Comparison of ENCODE assay signal across 8 mouse cellular contexts in the genomic region with DNA sequence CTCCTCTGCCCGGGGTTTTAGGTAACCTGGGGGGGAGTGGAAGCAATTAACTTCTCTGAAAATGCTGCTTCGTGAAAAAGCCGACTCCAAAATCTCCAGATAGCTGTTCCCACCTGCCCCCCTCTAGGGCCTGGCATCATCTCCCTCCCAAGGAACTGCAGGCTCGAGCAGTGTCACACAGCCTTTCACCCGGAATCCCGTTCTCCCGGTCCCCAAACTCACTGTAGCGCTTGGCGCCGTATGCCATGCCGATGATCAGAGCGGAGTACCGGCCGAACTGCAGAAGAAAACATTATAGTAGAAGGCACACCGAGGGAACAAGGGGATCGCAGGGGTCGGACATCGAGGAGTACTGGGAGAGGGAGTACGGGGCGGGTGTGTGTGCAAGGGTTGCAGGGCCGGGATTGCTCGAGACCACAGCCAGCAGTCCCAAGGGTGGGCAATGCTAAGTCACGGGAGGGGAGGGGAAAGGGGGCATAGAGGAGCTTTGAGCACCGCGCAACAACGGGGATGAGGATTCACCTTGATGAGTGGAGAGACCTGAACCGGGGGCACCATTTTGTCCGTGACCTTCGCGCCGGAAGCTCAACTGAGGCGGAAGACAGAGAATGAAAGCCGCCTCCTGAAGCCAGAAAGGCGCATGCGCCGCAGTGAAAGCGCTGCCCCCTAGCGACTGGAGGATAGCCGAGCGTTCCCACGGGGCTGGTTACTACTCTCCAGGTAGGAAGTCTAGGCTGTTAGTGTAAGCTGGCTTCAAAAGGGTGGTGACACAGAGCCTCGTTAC. TPM values are rescaled to one million over a fixed set of nuclear protein-coding genes. Genes with fewer than 3 reads are reported as not detected.
DNase-seq lines count a peak whose midpoint lies in the region; ATAC-seq and TF ChIP-seq lines count a peak whose summit lies in the region.

Gene Atp5k, minus strand, starts transcription at position 645 of the 784 bp plus-strand sequence.

- H3K9ac ChIP-seq in lung, postnatal 0 days (replicated peaks; ENCODE audit: low read depth) = peak within 1 kb of the TSS; percentile 83

- peaks cover 18% of the 10 kb centered on the region for H3K4me1 ChIP-seq in hindbrain, embryonic 10.5 days (replicated peaks)
- peaks cover 5% of the 10 kb centered on the region; the same call in 1 of the 2 replicates for H3K4me1 ChIP-seq in lung, postnatal 0 days (ENCODE audit: insufficient read depth, low read depth, low read length)

- ATAC-seq in frontal cortex, adult (ENCODE audit: low TSS enrichment) = peak; percentile 94
- peak; percentile 96 for ATAC-seq in lung, postnatal 0 days

- WGBS in hindbrain, embryonic 10.5 days = 1% methylated on average over 42 of the region's 42 CpGs
- WGBS in lung, postnatal 0 days = 0% methylated on average over 42 of the region's 42 CpGs

- peak within 1 kb of the TSS; percentile 76 for H3K4me2 ChIP-seq in lung, postnatal 0 days (replicated peaks; ENCODE audit: low read depth, low read length)

- TF ChIP-seq CTCF in lung, postnatal 0 days (IDR thresholded peaks at IDR 0.05) = peak; percentile 97

- peak within 1 kb of the TSS; percentile 92 for H3K27ac ChIP-seq in hindbrain, embryonic 10.5 days
- H3K27ac ChIP-seq in lung, postnatal 0 days (ENCODE audit: low read length) = no peak within 1 kb of the TSS

- no peaks in the 10 kb centered on the region for H3K27me3 ChIP-seq in hindbrain, embryonic 10.5 days (ENCODE audit: insufficient read depth, poor library complexity, severe bottlenecking)
- no peaks in the 10 kb centered on the region for H3K27me3 ChIP-seq in lung, postnatal 0 days (replicated peaks; ENCODE audit: insufficient read depth, low read length)

- TF ChIP-seq EP300 in lung, postnatal 0 days (IDR thresholded peaks at IDR 0.05) = no peak

- peaks cover 36% of the 10 kb centered on the region for H3K36me3 ChIP-seq in hindbrain, embryonic 10.5 days
- no peaks in the 10 kb centered on the region for H3K36me3 ChIP-seq in lung, postnatal 0 days (ENCODE audit: insufficient read depth, low read length)

- peak within 1 kb of the TSS; percentile 98 for H3K4me3 ChIP-seq in hindbrain, embryonic 10.5 days
- H3K4me3 ChIP-seq in lung, postnatal 0 days (ENCODE audit: low read depth, low read length) = peak within 1 kb of the TSS; percentile 78

- peak; percentile 81 for DNase-seq in MEL-GATA-1-ER (ENCODE audit: extremely low read depth, low read depth)
- DNase-seq in cerebellum, adult 8-10 months = peak; percentile 96
- peak; percentile 91 for DNase-seq in hindbrain, embryonic 10.5 days (ENCODE audit: low spot score)
- peak; percentile 92 for DNase-seq in layer of hippocampus, adult 9-11 months
- DNase-seq in lung, postnatal 0 days (ENCODE audit: low spot score) = peak; percentile 95
- DNase-seq in ovary, postnatal 14 days (ENCODE audit: low spot score) = peak; percentile 91
- DNase-seq in thymus, postnatal 14 days = peak; percentile 95

- H3K9me3 ChIP-seq in hindbrain, embryonic 10.5 days = no peaks in the 10 kb centered on the region
- H3K9me3 ChIP-seq in lung, postnatal 0 days (ENCODE audit: low read length) = no peaks in the 10 kb centered on the region

RNA-seq across cellular contexts. Expression of gene Atp5k, which starts in this region (rescaled TPM):
- polyA plus RNA-seq in hindbrain, embryonic 10.5 days (2016; fragmentation: Nextera tagmentation; extraction: Ambion mirVana) = 397 and 447 TPM in 2 replicates
- 268 and 291 TPM in 2 replicates for polyA plus RNA-seq in lung, postnatal 0 days (2015; fragmentation: Nextera tagmentation; extraction: Ambion mirVana)
